Mouse (Mus musculus) thymus, adult 2 months (tissue): Measurements from ENCODE around the gene Hgd.

Experiments used
- CTCF ChIP-seq: fragments of 200-500 bp; IDR thresholded peaks from 2 replicates; pipeline ENCODE4 v1.5.1; 2012; ENCODE audit warnings: mild to moderate bottlenecking, control low read depth, low read length, moderate library complexity, borderline replicate concordance; ENCODE audit not compliant: control insufficient read depth, poor library complexity, insufficient read depth; ENCODE audit errors: extremely low read depth
- POLR2A ChIP-seq: fragments of 200-500 bp; IDR thresholded peaks from 2 replicates; pipeline ENCODE4 v1.6.1; 2012; ENCODE audit warnings: mild to moderate bottlenecking, low read length, control low read depth, moderate library complexity; ENCODE audit not compliant: control insufficient read depth, poor library complexity, insufficient read depth; ENCODE audit errors: extremely low read depth

GRCm38 (mm10) chr16:37676677-37677072 is 96.7 kb downstream of the Hgd start:
- TF ChIP-seq CTCF (no peak), POLR2A (no peak)
